Mouse (Mus musculus) stomach, postnatal 0 days (tissue): Measurements from ENCODE around the gene Gsx1. TPM values are rescaled to one million over a fixed set of nuclear protein-coding genes. Genes with fewer than 3 reads are reported as not detected.

ENCODE experiments used
- ATAC-seq: fragments of 200-750 bp; cut with Nextera tagmentation; 2 replicates; pipeline ENCODE4 v1.8.0; 2017; ENCODE audit not compliant: low FRiP score, low TSS enrichment
- DNase-seq: peaks from one replicate; pipeline ENCODE4 v3.0.0-alpha.2; 2016; ENCODE audit warnings: low spot score
- H3K27ac ChIP-seq: fragments of 300-500 bp; sonication (generic); replicated peaks from 2 replicates; pipeline ENCODE4 v1.5.1; 2014; ENCODE audit warnings: mild to moderate bottlenecking, control low read depth
- H3K27me3 ChIP-seq: fragments of 300-500 bp; sonication (generic); 2 replicates; pipeline ENCODE4 v1.6.1; 2014; ENCODE audit warnings: low read length; ENCODE audit not compliant: control insufficient read depth, insufficient read depth
- H3K36me3 ChIP-seq: fragments of 300-500 bp; sonication (generic); 2 replicates; pipeline ENCODE4 v1.6.1; 2014; ENCODE audit warnings: low read length, mixed read lengths; ENCODE audit not compliant: control insufficient read depth, insufficient read depth
- H3K4me1 ChIP-seq: fragments of 300-500 bp; sonication (generic); replicated peaks from 2 replicates; pipeline ENCODE4 v1.6.1; 2014; ENCODE audit warnings: antibody characterized with exemption; ENCODE audit not compliant: control insufficient read depth, insufficient read depth
- H3K4me2 ChIP-seq: fragments of 300-500 bp; sonication (generic); replicated peaks from 2 replicates; pipeline ENCODE4 v1.6.1; 2014; ENCODE audit warnings: low read depth, mild to moderate bottlenecking, control low read depth, moderate library complexity
- H3K4me3 ChIP-seq: fragments of 300-500 bp; sonication (generic); 2 replicates; pipeline ENCODE4 v1.5.1; 2014; ENCODE audit warnings: low read depth, low read length, control low read depth
- H3K9ac ChIP-seq: fragments of 300-500 bp; sonication (generic); 2 replicates; pipeline ENCODE4 v1.6.1; 2014; ENCODE audit warnings: mild to moderate bottlenecking, low read length, control low read depth, mixed read lengths
- H3K9me3 ChIP-seq: fragments of 300-500 bp; sonication (generic); 2 replicates; pipeline ENCODE4 v1.6.1; 2016; ENCODE audit warnings: low read length; ENCODE audit not compliant: control insufficient read depth
- CTCF ChIP-seq: IDR thresholded peaks from 2 replicates; pipeline ENCODE4 v1.5.1; 2016; ENCODE audit warnings: antibody characterized with exemption, low read depth, mild to moderate bottlenecking, moderate library complexity
- EP300 ChIP-seq: optimal IDR thresholded peaks from 2 replicates; pipeline ENCODE3; 2016; ENCODE audit warnings: antibody characterized with exemption
- WGBS: fragments of 180-500 bp; shearing (Covaris S2); extraction: QIAGEN DNeasy Blood & Tissue Kit; methylation state at CpG from one replicate; pipeline ENCODE4 v1.1.7; 2014; 5-methylcytosine and 5-hydroxymethylcytosine counted together
- polyA plus RNA-seq: library from polyadenylated mRNA; unstranded; fragments of >200 nt; fragmentation: Nextera tagmentation; extraction: Ambion mirVana; gene quantifications from 2 replicates; pipeline ENCODE4 v1.2.1, GENCODE M21; 2015

Gsx1 gene
- not detected in 2 replicates for polyA plus RNA-seq

DNA sequence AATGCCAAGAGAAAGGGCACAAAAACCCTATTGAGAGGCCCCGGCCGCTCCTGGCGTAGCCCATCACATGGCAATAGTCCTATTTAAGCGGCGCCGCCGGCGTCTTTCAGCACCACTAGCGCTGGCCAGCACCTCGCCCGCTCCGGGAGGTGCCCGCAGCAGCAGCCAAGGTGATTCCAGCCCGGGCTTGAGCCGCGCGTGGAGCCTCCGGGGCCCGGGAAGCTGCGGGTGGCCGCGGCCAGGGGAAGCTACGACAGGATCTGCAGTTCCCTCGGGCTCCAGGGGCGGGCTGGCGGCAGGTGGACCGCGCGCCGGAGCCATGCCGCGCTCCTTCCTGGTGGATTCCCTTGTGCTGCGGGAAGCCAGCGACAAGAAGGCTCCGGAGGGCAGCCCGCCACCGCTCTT, at the start of gene Gsx1:
Gene Gsx1, plus strand, starts transcription at position 126 of the 405 bp plus-strand sequence.
- TF ChIP-seq EP300 = no peak
- no peak for TF ChIP-seq CTCF
- Histone ChIP-seq H3K9ac (no peak within 1 kb of the TSS), H3K27me3 (peaks cover 62% of the 10 kb centered on the region), H3K4me1 (peaks cover 2% of the 10 kb centered on the region; the same call in 1 of the 2 replicates), H3K27ac (no peak within 1 kb of the TSS), H3K4me2 (peak within 1 kb of the TSS; percentile 45), H3K9me3 (no peaks in the 10 kb centered on the region), H3K4me3 (peak within 1 kb of the TSS; percentile 33), H3K36me3 (no peaks in the 10 kb centered on the region)
- peak; percentile 88 for ATAC-seq
- DNase-seq = peak; percentile 85
- WGBS = under 1% methylated on average over 32 of the region's 37 CpGs

DNA sequence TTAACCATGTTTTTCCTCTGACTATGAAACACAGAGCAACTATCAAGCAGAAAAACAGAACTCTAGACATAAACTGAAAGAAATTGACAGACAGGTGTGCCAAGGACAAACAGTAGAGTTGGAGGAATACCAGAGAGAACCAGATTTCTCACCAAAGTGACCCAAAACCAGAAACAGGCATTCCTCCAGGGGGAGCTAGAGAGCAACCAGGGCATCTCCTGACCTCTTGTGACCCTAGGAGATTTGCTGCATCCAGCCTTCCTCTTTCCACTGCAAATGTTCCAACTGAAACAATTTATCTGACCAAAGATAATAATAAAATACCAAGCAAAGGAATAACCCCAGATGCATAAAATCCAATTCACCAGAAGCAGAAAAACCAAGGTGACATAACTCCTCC, 41.2 kb upstream of the Gsx1 start:
- Histone ChIP-seq H3K4me3 (no peak overlapping the region), H3K27ac (no peak overlapping the region), H3K4me2 (no peak overlapping the region), H3K36me3 (no peaks in the 10 kb centered on the region), H3K4me1 (no peaks in the 10 kb centered on the region), H3K9me3 (no peaks in the 10 kb centered on the region), H3K27me3 (no peaks in the 10 kb centered on the region), H3K9ac (no peak overlapping the region)
- no peak for DNase-seq
- ATAC-seq = no peak
- peak; percentile 44 for TF ChIP-seq CTCF
- no peak for TF ChIP-seq EP300

DNA sequence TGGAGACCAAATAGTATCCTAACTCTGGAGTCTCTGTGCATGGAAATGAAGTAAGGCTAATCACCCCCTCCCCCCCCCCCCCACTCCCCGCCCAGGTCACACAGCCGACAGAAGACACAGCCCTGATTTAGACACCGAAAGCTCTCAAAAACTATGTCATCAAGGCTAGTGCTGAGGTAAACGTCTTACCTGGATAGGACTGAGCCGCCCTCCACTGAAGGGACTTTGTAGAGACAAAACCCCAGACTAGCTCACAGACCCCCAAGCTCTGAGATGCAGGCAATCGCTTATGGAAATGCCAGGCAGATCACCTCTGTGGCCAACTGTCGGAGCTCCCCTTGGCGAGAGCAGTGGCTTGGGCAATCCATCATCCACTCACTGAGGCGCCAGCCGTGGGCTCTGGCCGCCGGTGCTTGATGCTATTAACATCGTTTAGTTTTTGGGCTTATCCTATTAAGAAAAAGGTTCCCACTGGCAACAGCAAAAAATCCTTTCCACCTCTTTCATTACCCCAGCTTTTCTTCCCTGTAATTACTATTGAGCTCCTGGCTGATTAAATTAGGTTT, 33.6 kb upstream of the Gsx1 start:
- H3K4me3 ChIP-seq = no peak overlapping the region
- no peaks in the 10 kb centered on the region for H3K36me3 ChIP-seq
- ATAC-seq = no peak
- no peak overlapping the region for H3K9ac ChIP-seq
- no peaks in the 10 kb centered on the region for H3K4me1 ChIP-seq
- no peak for DNase-seq
- TF ChIP-seq CTCF (no peak), EP300 (no peak)
- no peak overlapping the region for H3K4me2 ChIP-seq
- H3K9me3 ChIP-seq = no peaks in the 10 kb centered on the region
- 26% methylated on average over 13 of the region's 13 CpGs for WGBS
- no peak overlapping the region for H3K27ac ChIP-seq
- H3K27me3 ChIP-seq = no peaks in the 10 kb centered on the region

DNA sequence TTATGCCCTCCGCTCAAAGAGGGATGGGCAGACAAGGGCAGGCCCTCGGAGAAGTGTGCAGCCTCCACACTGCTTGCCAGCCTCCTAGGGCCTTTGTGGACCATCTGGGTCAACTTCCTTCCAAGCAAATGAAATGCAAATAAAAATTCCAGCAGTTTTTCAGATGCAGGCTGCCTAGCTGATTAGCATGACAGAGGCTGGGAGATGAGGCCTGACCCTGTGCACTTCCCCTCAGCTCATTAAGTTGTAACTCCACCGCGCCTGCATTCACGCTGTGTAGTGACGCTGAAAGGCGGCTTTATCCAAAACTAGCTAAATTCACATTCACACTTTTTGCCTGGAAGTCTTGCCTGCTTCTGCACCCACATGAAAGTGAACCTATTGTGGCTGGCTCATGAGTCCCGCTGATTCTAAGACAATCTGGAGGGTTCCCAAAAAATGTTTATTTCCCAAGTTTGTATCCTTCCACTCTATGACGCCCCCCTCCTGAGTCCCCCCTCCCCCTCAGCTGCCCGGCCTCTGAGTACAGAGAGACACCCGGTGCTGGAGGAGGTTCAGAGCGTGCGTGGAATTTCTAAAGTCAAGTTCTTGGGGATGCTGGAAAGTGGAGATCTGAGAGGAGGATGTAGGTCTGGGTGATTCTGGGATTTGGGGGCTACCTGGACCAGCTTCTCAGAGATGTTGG, 32.9 kb upstream of the Gsx1 start:
- TF ChIP-seq CTCF = no peak
- TF ChIP-seq EP300 = no peak
- H3K36me3 ChIP-seq = no peaks in the 10 kb centered on the region
- H3K27me3 ChIP-seq = no peaks in the 10 kb centered on the region
- 30% methylated on average over 13 of the region's 13 CpGs for whole genome bisulfite sequencing
- H3K9ac ChIP-seq = no peak overlapping the region
- H3K27ac ChIP-seq = no peak overlapping the region
- H3K4me3 ChIP-seq = no peak overlapping the region
- H3K4me1 ChIP-seq = no peaks in the 10 kb centered on the region
- no peak for DNase-seq
- no peak overlapping the region for H3K4me2 ChIP-seq
- H3K9me3 ChIP-seq = no peaks in the 10 kb centered on the region
- ATAC-seq = no peak

DNA sequence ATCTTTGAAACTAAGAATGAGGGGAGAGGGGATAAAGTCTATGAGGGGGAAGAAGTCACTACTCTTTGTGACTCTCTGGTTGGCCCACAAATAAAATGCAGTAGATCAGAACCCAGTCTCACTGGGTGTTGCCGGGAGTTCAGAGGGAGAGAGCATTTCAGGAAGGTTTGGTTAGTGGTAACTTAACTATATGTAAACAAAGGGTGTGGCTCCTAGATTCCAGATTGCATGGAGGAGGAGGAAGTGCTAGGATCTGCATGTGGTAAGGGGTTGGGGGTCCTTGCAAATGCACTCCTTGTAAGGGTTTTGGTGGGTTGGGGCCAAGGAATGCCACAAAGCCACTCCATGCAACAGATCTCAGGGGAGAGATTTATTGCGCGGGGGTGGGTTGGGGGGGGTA, 32.1 kb upstream of the Gsx1 start:
- WGBS = 15% methylated on average over 3 of the region's 3 CpGs
- Histone ChIP-seq H3K27ac (no peak overlapping the region), H3K4me1 (no peaks in the 10 kb centered on the region), H3K4me3 (no peak overlapping the region), H3K9ac (no peak overlapping the region), H3K27me3 (no peaks in the 10 kb centered on the region), H3K4me2 (no peak overlapping the region), H3K9me3 (no peaks in the 10 kb centered on the region), H3K36me3 (no peaks in the 10 kb centered on the region)
- ATAC-seq = no peak
- DNase-seq = no peak
- TF ChIP-seq CTCF (no peak), EP300 (no peak)

DNA sequence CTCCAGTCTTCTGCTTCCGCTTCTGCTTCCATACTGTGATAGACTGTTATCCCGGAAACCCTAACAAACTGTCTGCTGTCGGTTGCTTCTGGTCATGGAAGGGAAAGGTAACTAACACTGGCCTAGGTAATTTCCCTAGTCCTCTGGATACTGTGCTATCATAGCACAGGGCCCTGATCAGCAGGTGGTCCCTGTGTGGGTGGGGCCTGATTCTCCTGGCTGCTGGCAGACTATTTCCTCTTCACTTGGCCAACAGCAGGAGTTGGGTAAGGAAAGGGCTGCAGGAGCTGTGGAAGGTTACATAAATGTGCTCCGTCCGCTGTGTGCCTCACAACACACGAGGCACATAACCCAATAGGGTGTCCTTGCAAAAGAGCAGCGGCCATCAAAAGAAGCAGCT, 31.1 kb upstream of the Gsx1 start:
- no peak overlapping the region for H3K4me2 ChIP-seq
- no peaks in the 10 kb centered on the region for H3K27me3 ChIP-seq
- no peaks in the 10 kb centered on the region for H3K36me3 ChIP-seq
- no peak overlapping the region for H3K9ac ChIP-seq
- WGBS = 71% methylated on average over 7 of the region's 7 CpGs
- no peak for DNase-seq
- no peak for ATAC-seq
- no peak overlapping the region for H3K4me3 ChIP-seq
- no peak for TF ChIP-seq CTCF
- no peak for TF ChIP-seq EP300
- no peaks in the 10 kb centered on the region for H3K9me3 ChIP-seq
- H3K27ac ChIP-seq = no peak overlapping the region
- H3K4me1 ChIP-seq = no peaks in the 10 kb centered on the region
